In genomic region chr19:4045966-4046865, GRCm38 (mm10) we compare ENCODE assay signal across 8 mouse cellular contexts. TPM values are rescaled to one million over a fixed set of nuclear protein-coding genes. Genes with fewer than 3 reads are reported as not detected.
DNase-seq lines count a peak whose midpoint lies in the region; ATAC-seq lines count a peak whose summit lies in the region.

TSS of gene Gstp2 (minus strand) at chr19:4046023.

- 0 out of 2 replicates have a peak, but pooled peaks cover 2% of the 10 kb centered on the region for H3K4me1 ChIP-seq in embryonic facial prominence, embryonic 12.5 days
- 0 out of 2 replicates have a peak, but pooled peaks cover 11% of the 10 kb centered on the region for H3K4me1 ChIP-seq in heart, embryonic 12.5 days (replicated peaks)
- H3K4me1 ChIP-seq in liver, embryonic 11.5 days (replicated peaks; ENCODE audit: control insufficient read depth, insufficient read depth, low read length): peaks cover 14% of the 10 kb centered on the region

- H3K27me3 ChIP-seq in embryonic facial prominence, embryonic 12.5 days: no peaks in the 10 kb centered on the region
- no peaks in the 10 kb centered on the region for H3K27me3 ChIP-seq in heart, embryonic 12.5 days (replicated peaks)
- H3K27me3 ChIP-seq in liver, embryonic 11.5 days (replicated peaks; ENCODE audit: control insufficient read depth, insufficient read depth, low read length): no peaks in the 10 kb centered on the region

- H3K36me3 ChIP-seq in embryonic facial prominence, embryonic 12.5 days: no peaks in the 10 kb centered on the region
- H3K36me3 ChIP-seq in heart, embryonic 12.5 days: no peaks in the 10 kb centered on the region
- no peaks in the 10 kb centered on the region for H3K36me3 ChIP-seq in liver, embryonic 11.5 days (ENCODE audit: control insufficient read depth, insufficient read depth, low read length)

- no peak for ATAC-seq in embryonic facial prominence, embryonic 12.5 days (ENCODE audit: insufficient number of reproducible peaks, insufficient read depth, low FRiP score, low TSS enrichment)
- ATAC-seq in heart, embryonic 12.5 days (ENCODE audit: insufficient number of reproducible peaks, low FRiP score): peak; percentile 81
- peak; percentile 73 for ATAC-seq in liver, embryonic 11.5 days (replicated peaks; ENCODE audit: low FRiP score)
- ATAC-seq in neutrophil, adult 5-6 weeks (ENCODE audit: extremely low read depth, insufficient number of reproducible peaks, low FRiP score, poor library complexity, severe bottlenecking): 0 out of 2 replicates have a peak, but pooled peaks have one; percentile 17

- no peak within 1 kb of the TSS for H3K27ac ChIP-seq in embryonic facial prominence, embryonic 12.5 days
- H3K27ac ChIP-seq in heart, embryonic 12.5 days (ENCODE audit: poor library complexity, severe bottlenecking): no peak within 1 kb of the TSS; the same call in 1 of the 2 replicates
- H3K27ac ChIP-seq in liver, embryonic 11.5 days (ENCODE audit: low read depth, low read length): peak within 1 kb of the TSS; percentile 73

- peak; percentile 99 for DNase-seq in 3T3-L1 (ENCODE audit: low read depth, low spot score)
- peak; percentile 89 for DNase-seq in adrenal gland, adult 2 months
- DNase-seq in kidney, postnatal 10 days: peak; percentile 85
- DNase-seq in liver, embryonic 11.5 days (ENCODE audit: low spot score): no peak
- peak; percentile 76 to 87 for DNase-seq in urinary bladder, postnatal 36 days (ENCODE audit: low spot score in 2 of 2)

- H3K4me2 ChIP-seq in embryonic facial prominence, embryonic 12.5 days (replicated peaks): 0 out of 2 replicates have a peak within 1 kb of the TSS, but pooled peaks have one; percentile 19
- peak within 1 kb of the TSS; percentile 48 for H3K4me2 ChIP-seq in heart, embryonic 12.5 days
- peak within 1 kb of the TSS; percentile 44 for H3K4me2 ChIP-seq in liver, embryonic 11.5 days

- H3K9ac ChIP-seq in embryonic facial prominence, embryonic 12.5 days: no peak within 1 kb of the TSS; the same call in 1 of the 2 replicates
- H3K9ac ChIP-seq in heart, embryonic 12.5 days: no peak within 1 kb of the TSS
- 0 out of 2 replicates have a peak within 1 kb of the TSS, but pooled peaks have one; percentile 32 for H3K9ac ChIP-seq in liver, embryonic 11.5 days (ENCODE audit: low read depth, low read length)

- H3K4me3 ChIP-seq in embryonic facial prominence, embryonic 12.5 days: no peak within 1 kb of the TSS
- H3K4me3 ChIP-seq in heart, embryonic 12.5 days: no peak within 1 kb of the TSS
- H3K4me3 ChIP-seq in liver, embryonic 11.5 days (ENCODE audit: low read depth, low read length): no peak within 1 kb of the TSS

- 55% methylated on average over 16 of the region's 16 CpGs for WGBS in embryonic facial prominence, embryonic 12.5 days
- WGBS in heart, embryonic 12.5 days: 45% methylated on average over 16 of the region's 16 CpGs
- 53% methylated on average over 16 of the region's 16 CpGs for WGBS in liver, embryonic 11.5 days

- 0 out of 2 replicates have a peak, but pooled peaks cover 3% of the 10 kb centered on the region for H3K9me3 ChIP-seq in embryonic facial prominence, embryonic 12.5 days
- no peaks in the 10 kb centered on the region for H3K9me3 ChIP-seq in heart, embryonic 12.5 days (replicated peaks)
- peaks cover 7% of the 10 kb centered on the region for H3K9me3 ChIP-seq in liver, embryonic 11.5 days (ENCODE audit: control insufficient read depth, low read length)

RNA-seq across cellular contexts. Expression of gene Gstp2, which starts in this region (rescaled TPM):
- total RNA-seq in adrenal gland, adult 2 months (2021): 10 to 100 TPM; 57.2 to 61.4 TPM
- polyA plus RNA-seq in adrenal gland, adult 2 months (2012; rRNA removed): 7.9 and 13.8 TPM in 2 replicates
- polyA plus RNA-seq in embryonic facial prominence, embryonic 12.5 days (2016; fragmentation: Nextera tagmentation; extraction: Ambion mirVana): 2.8 and 11.5 TPM in 2 replicates
- polyA plus RNA-seq in heart, embryonic 12.5 days (2016; fragmentation: Nextera tagmentation; extraction: Ambion mirVana): 3.6 and 7.1 TPM in 2 replicates
- polyA plus RNA-seq in liver, embryonic 11.5 days (2014; fragmentation: Nextera tagmentation; extraction: Ambion mirVana): 5.5 and 6.1 TPM in 2 replicates
- total RNA-seq in neutrophil, adult 5-6 weeks (2017): 1.4 TPM in 1 of 2 replicates, not detected in the other

Comparison
In these comparisons a context has a peak if more than half of its experiments do, and no peak if none do; other contexts are left out.
1. RNA of gene Gstp2 (total RNA-seq): 57.2 to 61.4 TPM in adrenal gland, adult 2 months; 1.4 TPM in neutrophil, adult 5-6 weeks; every median in the first group is over 10 times any median in the second.
2. Peak in every context shown above with its lines, with median percentiles within 50 percentile points of each other: H3K4me2 ChIP-seq.